Mouse (Mus musculus): Measurements from ENCODE around the gene Spast.
"Not testable (repeated sequence)": the region's sequence is repeated elsewhere in the genome, so short reads cannot be mapped to it uniquely, and the experiment has no call there.

Gene Spast

GRCm38 (mm10) chr17:74328146-74328545, 10.6 kb upstream of the Spast start:
- not testable (repeated sequence) for DNase-seq

GRCm38 (mm10) chr17:74331049-74331676, 7.6 kb upstream of the Spast start:
- no peak for DNase-seq

- peak; percentile 96 to 99 for DNase-seq
Observed at GRCm38 (mm10) chr17:74338225-74338931, 409 bp upstream of the Spast start.

- DNase-seq: no peak
Observed at GRCm38 (mm10) chr17:74341151-74341550, 2.4 kb downstream of the Spast start.

- DNase-seq: no peak
Observed at GRCm38 (mm10) chr17:74363592-74363991, 24.8 kb downstream of the Spast start.

GRCm38 (mm10) chr17:74376916-74377315, 38.1 kb downstream of the Spast start:
- no peak for DNase-seq

GRCm38 (mm10) chr17:74386657-74387056, 47.9 kb downstream of the Spast start:
- no peak for DNase-seq

- DNase-seq: no peak
Observed at GRCm38 (mm10) chr17:74389847-74390246, 51.1 kb downstream of the Spast start.

- DNase-seq: no peak
Observed at GRCm38 (mm10) chr17:74394381-74394780, 55.6 kb downstream of the Spast start.

GRCm38 (mm10) chr17:74394855-74395254, 56.1 kb downstream of the Spast start:
- peak; percentile 22 to 25 for DNase-seq

- peak; percentile 97 to 98 for DNase-seq
Observed at GRCm38 (mm10) chr17:74395383-74396065, 56.7 kb downstream of the Spast start, which contains the start of gene Slc30a6. Slc30a6 (plus strand) TSS chr17:74395608.

GRCm38 (mm10) chr17:74396766-74397165, 58.0 kb downstream of the Spast start:
- no peak for DNase-seq

GRCm38 (mm10) chr17:74397173-74397572, 58.4 kb downstream of the Spast start:
- no peak for DNase-seq

- no peak for DNase-seq
Observed at GRCm38 (mm10) chr17:74402486-74403222, 63.9 kb downstream of the Spast start.

- no peak for DNase-seq
Observed at GRCm38 (mm10) chr17:74406487-74406886, 67.7 kb downstream of the Spast start.

GRCm38 (mm10) chr17:74409722-74410121, 70.9 kb downstream of the Spast start:
- no peak for DNase-seq

- no peak for DNase-seq
Observed at GRCm38 (mm10) chr17:74413324-74413723, 74.5 kb downstream of the Spast start.

- no peak for DNase-seq
Observed at GRCm38 (mm10) chr17:74414671-74415070, 75.9 kb downstream of the Spast start.

- no peak for DNase-seq
Observed at GRCm38 (mm10) chr17:74416841-74417360, 78.1 kb downstream of the Spast start.

- no peak for DNase-seq
Observed at GRCm38 (mm10) chr17:74418171-74418570, 79.4 kb downstream of the Spast start.

GRCm38 (mm10) chr17:74420656-74421055, 81.9 kb downstream of the Spast start:
- no peak for DNase-seq

- peak in 1 of 2 experiments; percentile 10 for DNase-seq
Observed at GRCm38 (mm10) chr17:74424401-74425005, 85.7 kb downstream of the Spast start.
